Mouse (Mus musculus) heart, postnatal 0 days (tissue): ENCODE data around the gene Atxn7l1.
A peak's percentile ranks its signal among the peaks of the same experiment; 100 is the strongest.

Experiments
- CTCF ChIP-seq: IDR thresholded peaks from 2 replicates; pipeline ENCODE4 v1.5.1; 2016; ENCODE audit warnings: antibody characterized with exemption, control low read depth, low read depth
- EP300 ChIP-seq: IDR thresholded peaks from 2 replicates; pipeline ENCODE4 v1.6.1; 2016; ENCODE audit warnings: antibody characterized with exemption, low read depth

GRCm38 (mm10) chr12:33244132-33244875 lies 96.8 kb downstream of the Atxn7l1 start:
- TF ChIP-seq CTCF = no peak
- TF ChIP-seq EP300 = 0 out of 2 replicates have a peak, but pooled peaks have one; percentile 37
